Mouse (Mus musculus) megakaryocyte, embryonic 14.5 days (primary cell): ENCODE results near the gene Mfn1. TPM values are rescaled to one million over a fixed set of nuclear protein-coding genes. Genes with fewer than 3 reads are reported as not detected.

ENCODE experiments used
- H3K27me3 ChIP-seq: replicated peaks from 2 replicates; pipeline ENCODE3; 2012; ENCODE audit warnings: inconsistent platforms
- H3K36me3 ChIP-seq: replicated peaks from 2 replicates; pipeline ENCODE3; 2012; ENCODE audit warnings: low read length, inconsistent platforms, mixed read lengths
- H3K4me1 ChIP-seq: 2 replicates; pipeline ENCODE4 v1.6.1; 2012; ENCODE audit warnings: inconsistent platforms
- H3K4me3 ChIP-seq: replicated peaks from 2 replicates; pipeline ENCODE3; 2012; ENCODE audit warnings: moderate library complexity, mild to moderate bottlenecking, inconsistent platforms
- H3K9me3 ChIP-seq: 2 replicates; pipeline ENCODE4 v1.6.1; 2012; ENCODE audit warnings: inconsistent platforms
- FLI1 ChIP-seq: IDR thresholded peaks from 2 replicates; pipeline ENCODE4 v1.6.1; 2012; ENCODE audit warnings: low read length, inconsistent platforms, mixed read lengths
- GATA1 ChIP-seq: IDR thresholded peaks from 3 replicates; pipeline ENCODE4 v1.6.1; 2012; ENCODE audit warnings: mixed read lengths, low read length, inconsistent platforms, borderline replicate concordance
- polyA plus RNA-seq: library from polyadenylated mRNA; stranded (reverse); fragments of >175 nt; gene quantifications from 2 replicates; pipeline ENCODE4 v1.2.3, GENCODE M21; 2012; ENCODE audit warnings: low replicate concordance; ENCODE audit not compliant: insufficient read depth

The Mfn1 gene
- 2.7 TPM in 1 of 2 replicates, not detected in the other for polyA plus RNA-seq

DNA sequence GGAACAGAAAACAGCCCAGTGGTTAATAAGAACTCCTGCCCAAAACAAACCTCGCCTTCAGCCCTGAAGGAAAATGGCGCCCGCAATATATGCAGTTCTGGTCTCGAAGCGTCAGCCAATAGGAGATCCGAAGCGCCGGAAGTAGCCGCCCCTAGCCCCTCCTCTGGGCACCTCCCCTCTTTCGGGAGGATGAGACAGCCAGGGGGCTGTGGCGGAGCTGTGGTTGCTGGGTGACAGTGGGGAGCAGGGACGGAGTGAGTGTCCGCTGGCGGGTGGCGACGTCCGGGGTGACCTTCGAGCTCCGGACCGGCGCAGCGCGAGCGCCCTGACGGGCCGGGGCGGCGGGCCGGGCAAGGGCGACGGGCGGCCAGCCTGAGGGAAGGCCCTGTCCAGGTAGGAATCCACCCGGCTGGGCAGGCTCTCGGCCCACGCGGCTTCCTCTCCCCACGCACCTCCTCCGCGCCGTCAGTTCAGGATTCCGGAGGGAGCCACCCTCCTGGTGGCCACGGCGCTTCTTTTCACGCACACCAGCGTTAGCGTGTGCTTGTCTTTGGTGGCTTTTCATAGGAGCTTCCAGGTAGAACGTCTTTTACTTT is at the start of gene Mfn1:
TSS of gene Mfn1 (plus strand) at position 163 of the 596 bp plus-strand sequence.
- H3K4me1 ChIP-seq: peaks cover 8% of the 10 kb centered on the region; the same call in 1 of the 2 replicates
- H3K27me3 ChIP-seq: no peaks in the 10 kb centered on the region
- TF ChIP-seq FLI1: peak; percentile 69
- no peak for TF ChIP-seq GATA1
- peaks cover 39% of the 10 kb centered on the region for H3K36me3 ChIP-seq
- peaks cover 14% of the 10 kb centered on the region for H3K9me3 ChIP-seq
- peak within 1 kb of the TSS; percentile 96 for H3K4me3 ChIP-seq

DNA sequence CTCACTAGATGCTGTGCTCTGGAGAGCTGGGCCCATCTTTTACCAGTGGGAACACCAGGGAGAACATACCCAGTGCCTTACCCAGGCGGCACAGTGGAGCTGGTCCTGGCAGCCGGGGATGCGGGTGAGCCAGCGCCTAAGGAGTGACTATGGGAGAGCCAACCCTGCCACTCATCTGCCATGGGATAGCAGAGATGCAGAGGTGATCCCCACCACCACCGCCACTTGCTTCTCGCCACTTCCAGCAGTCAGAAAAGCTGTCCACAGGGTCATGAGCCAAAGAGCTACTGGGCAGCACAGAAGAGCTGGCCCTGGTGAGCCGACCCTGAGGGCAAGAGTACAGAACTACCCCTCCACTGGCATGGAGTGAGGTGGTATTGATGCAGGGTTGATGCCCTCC is 49.3 kb upstream of the Mfn1 start:
- no peaks in the 10 kb centered on the region for H3K9me3 ChIP-seq
- peaks cover 11% of the 10 kb centered on the region for H3K27me3 ChIP-seq
- H3K4me1 ChIP-seq: peaks cover 10% of the 10 kb centered on the region; the same call in 1 of the 2 replicates
- TF ChIP-seq FLI1 (no peak), GATA1 (no peak)
- no peak overlapping the region for H3K4me3 ChIP-seq
- no peaks in the 10 kb centered on the region for H3K36me3 ChIP-seq

DNA sequence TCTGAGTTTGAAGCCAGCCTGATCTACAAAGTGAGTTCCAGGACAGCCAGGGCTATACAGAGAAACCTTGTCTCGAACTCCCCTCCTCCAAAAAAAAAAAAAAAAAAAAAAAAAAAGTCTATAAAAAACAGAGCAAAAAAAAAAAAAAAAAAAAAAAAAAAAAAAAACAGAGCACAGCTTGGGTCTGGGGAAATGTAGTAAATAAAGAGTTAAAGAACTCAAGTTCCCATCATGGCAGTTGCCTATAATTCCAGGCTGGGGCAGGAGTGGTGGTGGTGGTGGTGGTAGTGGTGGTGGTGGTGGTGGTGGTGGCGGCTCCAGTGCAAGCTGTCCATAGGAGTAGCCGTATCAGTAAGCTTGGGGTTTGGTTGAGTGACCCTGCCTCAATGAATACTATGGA is 46.2 kb upstream of the Mfn1 start:
- Histone ChIP-seq H3K27me3 (peaks cover 12% of the 10 kb centered on the region), H3K4me3 (no peak overlapping the region), H3K36me3 (no peaks in the 10 kb centered on the region), H3K4me1 (peaks cover 13% of the 10 kb centered on the region; the same call in 1 of the 2 replicates), H3K9me3 (no peaks in the 10 kb centered on the region)
- TF ChIP-seq FLI1: no peak
- no peak for TF ChIP-seq GATA1

DNA sequence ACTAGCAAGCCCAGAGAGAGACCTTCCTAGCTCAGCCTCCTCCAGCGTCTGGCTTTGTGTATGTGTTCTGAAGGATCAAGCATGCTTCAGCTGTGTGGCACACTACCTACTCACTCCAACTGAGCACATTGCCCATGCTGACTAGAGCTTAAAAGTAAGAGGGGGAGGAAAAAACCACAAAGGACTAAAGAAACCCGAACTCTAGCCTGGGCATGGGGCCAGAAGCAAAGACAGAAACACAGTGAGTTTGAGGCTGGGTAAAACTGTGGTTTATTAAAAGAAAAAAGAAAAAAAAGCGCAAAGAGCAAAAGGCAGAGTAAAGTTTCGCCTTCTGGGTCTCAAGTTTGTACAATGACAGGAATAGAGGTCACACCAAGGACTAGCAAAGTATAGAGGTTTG is 42.7 kb upstream of the Mfn1 start:
- H3K27me3 ChIP-seq: peaks cover 9% of the 10 kb centered on the region
- H3K9me3 ChIP-seq: no peaks in the 10 kb centered on the region
- 0 out of 2 replicates have a peak, but pooled peaks cover 3% of the 10 kb centered on the region for H3K4me1 ChIP-seq
- no peaks in the 10 kb centered on the region for H3K36me3 ChIP-seq
- no peak overlapping the region for H3K4me3 ChIP-seq
- no peak for TF ChIP-seq GATA1
- TF ChIP-seq FLI1: no peak

DNA sequence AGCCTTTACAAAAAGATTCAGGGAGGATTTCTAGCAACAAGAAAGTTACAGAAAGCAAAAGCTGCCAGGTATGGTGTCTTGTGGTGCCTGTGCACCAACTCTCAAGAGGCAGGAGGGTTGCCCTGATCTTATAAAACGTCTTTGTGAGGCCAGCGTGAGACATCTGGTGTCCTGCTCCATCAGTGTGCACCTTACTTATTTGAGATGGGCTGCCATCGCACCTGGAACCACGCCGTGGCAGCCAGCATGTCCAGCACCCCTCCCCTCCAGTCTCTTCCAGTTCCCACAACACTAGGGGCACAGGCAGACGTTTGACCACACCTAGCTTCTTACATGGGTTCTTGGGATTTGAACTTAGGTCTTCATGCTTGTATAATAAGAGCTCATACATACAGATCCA is 41.1 kb upstream of the Mfn1 start:
- H3K4me1 ChIP-seq: 0 out of 2 replicates have a peak, but pooled peaks cover 3% of the 10 kb centered on the region
- no peak overlapping the region for H3K4me3 ChIP-seq
- H3K27me3 ChIP-seq: peaks cover 7% of the 10 kb centered on the region
- no peaks in the 10 kb centered on the region for H3K36me3 ChIP-seq
- no peak for TF ChIP-seq GATA1
- no peak for TF ChIP-seq FLI1
- H3K9me3 ChIP-seq: no peaks in the 10 kb centered on the region

- H3K4me3 ChIP-seq: peak overlapping the region; percentile 46
- H3K27me3 ChIP-seq: peaks cover 9% of the 10 kb centered on the region
- TF ChIP-seq GATA1 (no peak), FLI1 (no peak)
- no peaks in the 10 kb centered on the region for H3K36me3 ChIP-seq
- H3K4me1 ChIP-seq: peaks cover 3% of the 10 kb centered on the region; the same call in 1 of the 2 replicates
- H3K9me3 ChIP-seq: no peaks in the 10 kb centered on the region
Observed at GRCm38 (mm10) chr3:32490076-32490927, 39.0 kb upstream of the Mfn1 start.

- no peak for TF ChIP-seq GATA1
- no peak for TF ChIP-seq FLI1
- H3K27me3 ChIP-seq: peaks cover 9% of the 10 kb centered on the region
- no peak overlapping the region for H3K4me3 ChIP-seq
- no peaks in the 10 kb centered on the region for H3K36me3 ChIP-seq
- H3K9me3 ChIP-seq: no peaks in the 10 kb centered on the region
- peaks cover 3% of the 10 kb centered on the region; the same call in 1 of the 2 replicates for H3K4me1 ChIP-seq
Observed at GRCm38 (mm10) chr3:32490928-32491315, 38.3 kb upstream of the Mfn1 start.

DNA sequence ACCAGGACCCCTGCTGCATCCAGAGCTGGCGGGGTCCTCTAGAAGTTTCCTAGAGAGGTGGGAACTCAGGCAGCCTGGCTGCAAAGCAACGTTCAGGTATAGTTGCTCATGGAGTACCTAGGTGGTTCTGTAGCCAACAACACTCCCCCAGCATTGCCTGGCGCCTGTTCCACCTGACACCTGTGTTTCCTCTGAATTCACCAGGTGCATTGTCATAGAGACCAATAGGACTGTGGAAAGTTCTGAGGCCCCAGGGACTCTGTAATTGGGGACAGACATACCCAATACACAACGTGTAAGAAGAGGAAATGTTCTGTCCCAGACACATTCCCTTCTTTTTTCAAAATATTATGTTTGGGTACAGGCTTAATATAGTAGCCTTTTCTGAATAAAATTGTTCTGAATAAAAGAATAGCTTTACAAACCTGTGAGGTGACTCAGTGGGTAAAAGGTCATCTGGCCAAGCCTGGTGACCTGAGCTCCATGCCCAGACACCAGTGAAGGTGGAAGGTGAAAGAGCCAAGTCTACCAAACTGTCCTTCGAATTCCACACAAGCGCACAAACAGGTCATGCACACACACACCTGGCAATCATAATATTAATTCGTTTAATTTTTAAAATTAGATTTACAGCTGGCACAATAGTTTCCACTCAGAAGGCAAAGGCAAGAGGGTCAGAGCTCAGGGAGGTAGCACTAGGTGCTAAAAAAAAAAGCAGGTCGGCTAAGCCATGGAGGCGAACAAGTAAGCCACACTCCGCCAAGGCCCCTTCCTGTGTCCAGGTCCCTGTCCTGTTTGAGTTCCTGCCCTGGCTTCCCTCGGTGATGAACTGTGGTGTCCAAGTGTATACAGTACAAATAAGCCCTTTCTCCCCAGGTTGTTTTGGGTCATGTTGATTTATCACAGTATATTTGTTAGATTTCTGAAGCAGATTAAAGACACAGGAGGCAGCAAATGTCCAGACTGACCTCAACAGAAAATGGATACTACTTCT is 36.9 kb upstream of the Mfn1 start, which contains the start of gene Kcnmb3:
TSS of gene Kcnmb3 (minus strand) at position 135 of the 994 bp plus-strand sequence.
- H3K4me3 ChIP-seq: no peak within 1 kb of the TSS
- H3K9me3 ChIP-seq: no peaks in the 10 kb centered on the region
- no peak for TF ChIP-seq FLI1
- TF ChIP-seq GATA1: no peak
- peaks cover 15% of the 10 kb centered on the region for H3K27me3 ChIP-seq
- H3K36me3 ChIP-seq: no peaks in the 10 kb centered on the region
- H3K4me1 ChIP-seq: no peaks in the 10 kb centered on the region; the same call in 1 of the 2 replicates

- no peaks in the 10 kb centered on the region for H3K36me3 ChIP-seq
- H3K4me1 ChIP-seq: no peaks in the 10 kb centered on the region; the same call in 1 of the 2 replicates
- H3K4me3 ChIP-seq: no peak overlapping the region
- peaks cover 13% of the 10 kb centered on the region for H3K27me3 ChIP-seq
- H3K9me3 ChIP-seq: peaks cover 1% of the 10 kb centered on the region; the same call in 1 of the 2 replicates
- TF ChIP-seq FLI1: no peak
- no peak for TF ChIP-seq GATA1
Observed at GRCm38 (mm10) chr3:32494387-32495087, 34.7 kb upstream of the Mfn1 start.
